Mouse (Mus musculus) olfactory bulb, adult 2 months (tissue): Measurements from ENCODE around the gene Slfn2.

Source experiments
- CTCF ChIP-seq: fragments of 200-500 bp; IDR thresholded peaks from 2 replicates; pipeline ENCODE4 v1.5.1; 2012; ENCODE audit warnings: low read depth, mild to moderate bottlenecking, low read length, moderate library complexity; ENCODE audit not compliant: insufficient read depth
- POLR2A ChIP-seq: fragments of 200-500 bp; IDR thresholded peaks from 2 replicates; pipeline ENCODE4 v1.6.1; 2012; ENCODE audit warnings: mild to moderate bottlenecking, low read depth, low read length, moderate library complexity; ENCODE audit not compliant: insufficient read depth

DNA sequence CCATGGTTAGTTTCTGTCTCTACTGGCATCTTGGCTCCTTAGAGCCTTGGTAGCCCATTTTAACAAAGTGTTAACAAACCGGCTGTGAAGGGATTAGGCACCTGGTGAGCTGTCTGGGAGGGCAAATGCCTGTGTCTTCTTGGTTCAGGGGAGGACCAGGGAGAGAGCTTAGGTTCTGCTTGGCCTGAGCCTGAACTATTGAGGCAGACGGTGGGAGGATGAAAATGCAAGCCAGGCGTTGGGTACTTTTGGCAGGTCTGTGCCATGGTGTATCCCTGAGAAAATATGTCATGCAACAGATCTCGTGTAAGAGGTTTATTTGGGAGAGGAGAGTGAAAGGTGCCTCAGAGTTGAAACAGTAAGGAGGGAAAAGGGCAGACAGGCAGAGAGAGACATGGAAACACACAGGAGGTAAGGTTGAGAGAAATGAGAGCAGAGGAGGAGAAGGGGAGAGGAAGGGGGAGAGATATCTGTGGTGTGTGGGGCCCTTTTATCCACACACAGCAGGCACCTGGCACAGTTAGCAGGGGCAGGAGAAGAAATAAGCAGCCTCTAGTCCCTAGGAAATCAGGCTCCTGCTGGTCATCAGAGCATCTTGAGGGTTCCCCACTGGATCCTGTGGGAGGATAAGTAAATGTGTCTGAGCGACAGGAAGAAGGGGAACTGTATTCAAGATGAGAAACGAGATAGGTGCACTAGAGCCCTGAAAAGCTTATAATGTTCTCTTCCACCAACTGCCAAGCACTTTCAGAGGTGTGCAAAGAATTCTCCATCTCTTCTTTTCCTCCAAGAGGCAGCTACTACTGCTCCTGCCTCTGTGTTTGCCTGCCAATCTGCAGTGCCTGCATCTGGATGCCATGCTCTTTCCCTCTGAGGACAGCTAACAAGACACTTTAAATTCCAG, 781 bp downstream of the Slfn2 start:
- TF ChIP-seq POLR2A = no peak
- TF ChIP-seq CTCF = no peak
